Mouse (Mus musculus): ENCODE data around the gene Epha3. TPM values are rescaled to one million over a fixed set of nuclear protein-coding genes. Genes with fewer than 3 reads are reported as not detected.
A peak's percentile ranks its signal among the peaks of the same experiment; 100 is the strongest.

The Epha3 gene
- polyA plus RNA-seq, 1 experiment from 2014 or later, result 7.1 TPM

DNA sequence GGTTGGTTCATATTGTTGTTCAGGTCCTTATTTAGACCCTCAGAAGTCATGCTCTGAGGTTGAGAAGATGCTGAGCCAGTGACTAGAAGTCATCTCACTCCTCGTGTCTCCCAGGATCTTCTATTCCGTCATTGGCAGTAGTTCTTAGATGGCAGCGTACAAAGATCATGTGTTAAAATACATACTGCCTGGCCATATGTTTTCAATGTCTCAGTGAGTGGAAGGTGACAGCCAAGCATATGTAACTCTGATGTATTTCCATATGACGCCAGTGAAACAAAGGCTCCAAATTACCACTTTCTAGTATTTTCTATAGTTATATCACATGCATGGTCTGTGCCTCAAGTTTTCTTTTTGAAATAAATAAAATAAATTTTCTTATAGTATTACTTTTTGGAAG, 146.7 kb downstream of the Epha3 start:
- Histone ChIP-seq H3K27ac (ENCODE audit: low read length) (no peak overlapping the region), H3K36me3 (ENCODE audit: control insufficient read depth, insufficient read depth) (no peaks in the 10 kb centered on the region), H3K4me2 (ENCODE audit: low read depth, low read length) (no peak overlapping the region), H3K9ac (ENCODE audit: low read length) (no peak overlapping the region), H3K4me3 (ENCODE audit: low read length) (no peak overlapping the region), H3K4me1 (ENCODE audit: control insufficient read depth, insufficient read depth, low read length) (peaks cover 3% of the 10 kb centered on the region; the same call in 1 of the 2 replicates), H3K27me3 (ENCODE audit: control insufficient read depth, insufficient read depth, low read length) (no peaks in the 10 kb centered on the region), H3K9me3 (replicated peaks; ENCODE audit: control insufficient read depth, low read length) (no peaks in the 10 kb centered on the region)
- ATAC-seq (replicated peaks; ENCODE audit: extremely low read depth, insufficient read depth, low FRiP score), result no peak
- WGBS, result 89% methylated on average over 4 of the region's 4 CpGs

DNA sequence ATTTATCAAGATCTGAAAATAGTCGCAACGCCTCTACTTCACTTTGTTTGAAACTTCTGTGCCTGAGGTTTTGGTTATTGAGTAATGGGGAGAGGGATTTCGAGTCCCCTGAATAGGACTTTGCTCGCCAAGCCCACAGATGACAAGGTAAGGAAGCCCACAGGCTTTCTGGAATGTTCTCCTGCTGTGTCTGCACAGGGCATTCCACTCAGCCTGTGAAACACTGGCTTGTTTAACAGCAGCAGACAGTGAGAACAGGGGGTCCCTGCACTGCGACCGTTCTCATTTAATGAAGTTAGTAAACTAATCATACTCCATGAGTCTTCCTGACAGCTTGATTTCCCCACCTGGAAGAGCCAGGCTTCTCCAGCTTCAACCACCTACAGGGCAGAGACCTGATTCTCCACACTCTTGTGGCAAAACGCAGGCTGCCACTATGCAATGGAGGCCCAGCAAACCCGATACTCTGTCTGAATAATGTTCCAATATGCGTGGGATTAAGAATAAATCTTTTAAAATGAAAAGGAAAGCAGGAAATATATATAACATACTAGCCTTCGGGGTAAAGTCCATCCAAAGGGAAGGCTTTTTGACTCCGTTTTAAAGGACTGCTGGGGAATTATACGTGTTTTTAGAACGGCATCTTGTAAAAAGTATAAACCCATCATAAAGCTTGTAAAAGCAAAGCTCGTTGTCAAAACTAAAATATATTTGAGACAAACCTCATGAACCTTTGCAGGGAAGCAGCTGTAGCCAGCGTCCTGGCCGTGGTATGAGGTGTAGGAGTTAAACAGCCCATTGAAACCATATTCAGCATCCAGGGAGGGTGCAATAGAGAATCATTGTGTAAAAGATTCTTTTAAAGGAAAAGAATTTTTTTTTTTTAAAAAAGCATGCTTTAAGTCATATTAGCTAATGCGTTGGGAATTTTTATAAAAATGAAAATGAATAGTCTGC, 156.8 kb downstream of the Epha3 start:
- Histone ChIP-seq H3K4me1 (ENCODE audit: control insufficient read depth, insufficient read depth, low read length) (no peaks in the 10 kb centered on the region), H3K9ac (ENCODE audit: low read length) (no peak overlapping the region), H3K36me3 (ENCODE audit: control insufficient read depth, insufficient read depth) (no peaks in the 10 kb centered on the region), H3K9me3 (replicated peaks; ENCODE audit: control insufficient read depth, low read length) (no peaks in the 10 kb centered on the region), H3K4me3 (ENCODE audit: low read length) (no peak overlapping the region), H3K4me2 (ENCODE audit: low read depth, low read length) (no peak overlapping the region), H3K27ac (ENCODE audit: low read length) (no peak overlapping the region), H3K27me3 (ENCODE audit: control insufficient read depth, insufficient read depth, low read length) (no peaks in the 10 kb centered on the region)
- WGBS, result 82% methylated on average over 17 of the region's 17 CpGs
- ATAC-seq (replicated peaks; ENCODE audit: extremely low read depth, insufficient read depth, low FRiP score), result no peak

DNA sequence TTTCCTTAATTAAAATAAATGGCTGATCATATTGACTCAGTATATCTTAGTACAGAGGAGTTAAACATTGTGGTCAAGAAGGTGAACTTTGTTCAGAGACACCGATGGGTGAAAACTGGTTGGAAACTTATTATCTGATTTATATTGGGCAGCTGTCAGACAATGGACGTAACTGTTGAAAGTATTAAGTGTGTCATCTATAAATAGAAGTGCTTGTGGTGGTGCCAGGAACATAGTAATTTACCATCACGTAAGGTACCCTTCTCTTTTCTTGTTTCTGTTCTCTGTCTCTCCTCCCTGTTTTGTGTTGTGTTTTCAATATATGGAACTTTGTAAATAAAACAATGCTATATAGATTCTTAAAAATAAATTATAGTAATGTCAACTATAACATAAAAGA, 174.6 kb downstream of the Epha3 start:
- Histone ChIP-seq H3K9me3 (replicated peaks; ENCODE audit: control insufficient read depth, low read length) (no peaks in the 10 kb centered on the region), H3K36me3 (ENCODE audit: control insufficient read depth, insufficient read depth) (no peaks in the 10 kb centered on the region), H3K4me3 (ENCODE audit: low read length) (no peak overlapping the region), H3K9ac (ENCODE audit: low read length) (no peak overlapping the region), H3K27me3 (ENCODE audit: control insufficient read depth, insufficient read depth, low read length) (no peaks in the 10 kb centered on the region), H3K4me2 (ENCODE audit: low read depth, low read length) (peak overlapping the region; percentile 32; the same call in 1 of the 2 replicates), H3K4me1 (ENCODE audit: control insufficient read depth, insufficient read depth, low read length) (peaks cover 3% of the 10 kb centered on the region; the same call in 1 of the 2 replicates), H3K27ac (ENCODE audit: low read length) (peak overlapping the region; percentile 81)
- WGBS, result 27% methylated on average over 3 of the region's 3 CpGs
- ATAC-seq (replicated peaks; ENCODE audit: extremely low read depth, insufficient read depth, low FRiP score), result peak; percentile 84

DNA sequence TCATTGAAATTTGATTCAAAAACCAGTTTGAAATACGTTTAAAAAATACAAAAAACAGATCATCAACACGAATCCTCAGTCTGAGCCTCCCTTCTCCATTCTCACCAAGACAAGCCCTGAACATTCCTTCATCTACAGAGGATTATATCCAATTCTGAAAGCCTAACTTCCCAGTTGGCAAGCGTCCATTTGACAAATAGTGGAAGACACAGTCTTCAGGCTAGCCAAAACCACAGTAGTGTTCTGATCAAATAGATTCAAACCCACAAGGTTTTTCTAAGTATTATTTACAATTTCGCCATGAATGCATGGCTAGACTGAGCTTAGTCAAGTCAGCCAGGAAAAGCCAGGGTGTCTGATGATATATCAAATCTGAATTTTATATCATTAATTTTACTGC, 179.8 kb downstream of the Epha3 start:
- no peaks in the 10 kb centered on the region for H3K9me3 ChIP-seq (replicated peaks; ENCODE audit: control insufficient read depth, low read length)
- WGBS, result 71% methylated on average over 4 of the region's 4 CpGs
- no peaks in the 10 kb centered on the region for H3K36me3 ChIP-seq (ENCODE audit: control insufficient read depth, insufficient read depth)
- no peak for ATAC-seq (replicated peaks; ENCODE audit: extremely low read depth, insufficient read depth, low FRiP score)
- no peak overlapping the region for H3K4me3 ChIP-seq (ENCODE audit: low read length)
- H3K27me3 ChIP-seq (ENCODE audit: control insufficient read depth, insufficient read depth, low read length), result no peaks in the 10 kb centered on the region
- H3K4me2 ChIP-seq (ENCODE audit: low read depth, low read length), result no peak overlapping the region
- H3K27ac ChIP-seq (ENCODE audit: low read length), result no peak overlapping the region
- peaks cover 3% of the 10 kb centered on the region; the same call in 1 of the 2 replicates for H3K4me1 ChIP-seq (ENCODE audit: control insufficient read depth, insufficient read depth, low read length)
- no peak overlapping the region for H3K9ac ChIP-seq (ENCODE audit: low read length)

DNA sequence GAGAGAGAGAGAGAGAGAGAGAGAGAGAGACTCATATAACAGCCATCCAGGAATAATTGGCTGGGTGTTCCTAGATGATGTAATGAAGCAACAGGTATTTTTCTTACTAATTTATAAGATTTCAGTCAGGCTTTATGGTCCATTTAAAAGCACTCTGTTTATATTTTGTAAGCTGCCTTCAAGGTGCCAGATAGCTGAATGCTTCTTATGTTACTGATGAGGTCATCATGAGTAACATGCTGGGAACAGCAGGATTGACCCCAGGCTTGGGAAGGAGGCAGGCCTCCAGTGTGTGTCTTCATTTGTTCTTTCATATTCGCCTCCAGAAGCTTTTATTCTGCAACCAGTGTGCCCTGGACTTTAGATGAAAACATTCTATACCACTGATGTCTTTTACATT, 189.5 kb downstream of the Epha3 start:
- no peak overlapping the region for H3K9ac ChIP-seq (ENCODE audit: low read length)
- H3K4me1 ChIP-seq (ENCODE audit: control insufficient read depth, insufficient read depth, low read length), result peaks cover 9% of the 10 kb centered on the region
- H3K4me3 ChIP-seq (ENCODE audit: low read length), result no peak overlapping the region
- H3K27me3 ChIP-seq (ENCODE audit: control insufficient read depth, insufficient read depth, low read length), result no peaks in the 10 kb centered on the region
- H3K36me3 ChIP-seq (ENCODE audit: control insufficient read depth, insufficient read depth), result no peaks in the 10 kb centered on the region
- no peaks in the 10 kb centered on the region for H3K9me3 ChIP-seq (replicated peaks; ENCODE audit: control insufficient read depth, low read length)
- no peak overlapping the region for H3K4me2 ChIP-seq (ENCODE audit: low read depth, low read length)
- H3K27ac ChIP-seq (ENCODE audit: low read length), result no peak overlapping the region
- ATAC-seq (replicated peaks; ENCODE audit: extremely low read depth, insufficient read depth, low FRiP score), result no peak
- WGBS, result 41% methylated on average over 1 of the region's 1 CpGs

DNA sequence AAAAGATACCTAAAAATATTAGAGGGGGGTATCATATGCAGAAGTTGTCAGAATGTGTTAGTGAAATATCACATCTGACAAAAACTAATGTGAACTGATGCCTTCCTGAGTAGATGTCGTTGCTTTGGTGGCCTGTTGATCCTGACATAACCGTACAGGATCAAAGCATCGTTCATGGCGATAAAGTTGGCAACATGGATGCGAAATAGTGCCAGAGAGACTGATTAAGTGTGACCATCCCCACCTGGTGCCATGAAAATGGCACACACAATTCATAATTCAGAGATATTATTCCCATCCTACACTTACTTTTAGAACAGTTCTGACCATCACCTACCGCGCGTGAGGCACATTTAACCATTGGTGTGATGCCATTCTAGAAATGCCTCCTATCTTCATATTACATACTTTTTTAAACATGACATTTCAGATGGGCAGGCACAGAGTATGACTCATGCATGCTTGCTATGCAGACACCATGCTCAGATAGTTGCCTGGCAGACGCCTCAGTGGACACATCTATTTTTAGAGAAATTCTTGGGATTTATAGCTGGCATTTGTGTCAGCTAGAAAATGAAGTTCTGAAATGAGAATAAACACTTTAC, 190.6 kb downstream of the Epha3 start:
- H3K4me3 ChIP-seq (ENCODE audit: low read length), result no peak overlapping the region
- 59% methylated on average over 9 of the region's 9 CpGs for WGBS
- H3K9ac ChIP-seq (ENCODE audit: low read length), result no peak overlapping the region
- H3K27ac ChIP-seq (ENCODE audit: low read length), result peak overlapping the region; percentile 50
- ATAC-seq (replicated peaks; ENCODE audit: extremely low read depth, insufficient read depth, low FRiP score), result 0 out of 2 replicates have a peak, but pooled peaks have one; percentile 52
- H3K9me3 ChIP-seq (replicated peaks; ENCODE audit: control insufficient read depth, low read length), result no peaks in the 10 kb centered on the region
- no peaks in the 10 kb centered on the region for H3K27me3 ChIP-seq (ENCODE audit: control insufficient read depth, insufficient read depth, low read length)
- peaks cover 9% of the 10 kb centered on the region for H3K4me1 ChIP-seq (ENCODE audit: control insufficient read depth, insufficient read depth, low read length)
- no peaks in the 10 kb centered on the region for H3K36me3 ChIP-seq (ENCODE audit: control insufficient read depth, insufficient read depth)
- no peak overlapping the region for H3K4me2 ChIP-seq (ENCODE audit: low read depth, low read length)

DNA sequence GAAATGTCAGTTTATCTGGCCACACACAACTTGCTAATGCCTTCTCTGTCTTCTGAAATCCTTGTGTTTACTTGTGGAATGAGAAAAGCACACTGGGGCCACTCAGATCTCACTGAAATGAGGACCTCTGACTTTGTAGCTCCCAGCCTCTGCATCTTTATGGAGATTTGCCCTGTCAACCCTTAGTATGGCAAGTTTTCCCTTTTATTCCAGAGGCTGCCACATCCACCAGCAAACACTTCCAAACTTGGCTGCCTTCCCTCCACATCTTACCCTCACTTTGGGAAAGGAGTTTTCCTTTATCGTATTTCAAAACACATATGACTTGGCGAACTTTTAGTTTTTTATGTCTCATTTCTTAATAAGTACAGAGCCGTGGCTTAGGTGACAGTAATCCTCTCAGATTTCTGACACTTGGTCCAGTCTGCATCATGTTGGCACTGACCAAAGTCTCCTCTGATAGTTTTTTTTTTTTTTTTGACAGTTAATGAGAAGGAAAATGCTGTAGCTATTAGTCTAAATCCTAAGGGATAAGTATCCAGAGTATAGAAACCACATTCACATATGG, 198.0 kb downstream of the Epha3 start:
- Histone ChIP-seq H3K4me1 (ENCODE audit: control insufficient read depth, insufficient read depth, low read length) (peaks cover 6% of the 10 kb centered on the region; the same call in 1 of the 2 replicates), H3K9ac (ENCODE audit: low read length) (no peak overlapping the region), H3K27ac (ENCODE audit: low read length) (no peak overlapping the region), H3K9me3 (replicated peaks; ENCODE audit: control insufficient read depth, low read length) (no peaks in the 10 kb centered on the region), H3K27me3 (ENCODE audit: control insufficient read depth, insufficient read depth, low read length) (no peaks in the 10 kb centered on the region), H3K36me3 (ENCODE audit: control insufficient read depth, insufficient read depth) (no peaks in the 10 kb centered on the region), H3K4me3 (ENCODE audit: low read length) (no peak overlapping the region), H3K4me2 (ENCODE audit: low read depth, low read length) (no peak overlapping the region)
- no peak for ATAC-seq (replicated peaks; ENCODE audit: extremely low read depth, insufficient read depth, low FRiP score)
- WGBS, result 66% methylated on average over 3 of the region's 3 CpGs

- H3K4me1 ChIP-seq (ENCODE audit: control insufficient read depth, insufficient read depth, low read length), result peaks cover 3% of the 10 kb centered on the region
- no peaks in the 10 kb centered on the region for H3K27me3 ChIP-seq (ENCODE audit: control insufficient read depth, insufficient read depth, low read length)
- H3K9ac ChIP-seq (ENCODE audit: low read length), result no peak overlapping the region
- no peaks in the 10 kb centered on the region for H3K9me3 ChIP-seq (replicated peaks; ENCODE audit: control insufficient read depth, low read length)
- H3K4me3 ChIP-seq (ENCODE audit: low read length), result no peak overlapping the region
- no peak overlapping the region for H3K27ac ChIP-seq (ENCODE audit: low read length)
- no peak overlapping the region for H3K4me2 ChIP-seq (ENCODE audit: low read depth, low read length)
- WGBS, result 50% methylated on average over 4 of the region's 4 CpGs
- no peaks in the 10 kb centered on the region for H3K36me3 ChIP-seq (ENCODE audit: control insufficient read depth, insufficient read depth)
- ATAC-seq (replicated peaks; ENCODE audit: extremely low read depth, insufficient read depth, low FRiP score), result no peak
Observed at GRCm38 (mm10) chr16:63658302-63658974, 205.5 kb downstream of the Epha3 start.
